Mouse (Mus musculus) brain, embryonic 14.5 days (tissue): ENCODE measurements around the gene Sec23b.

Experiments
- CTCF ChIP-seq: fragments of 200-500 bp; IDR thresholded peaks from 2 replicates; pipeline ENCODE4 v1.5.1; 2012; ENCODE audit warnings: inconsistent platforms, mild to moderate bottlenecking, moderate library complexity, borderline replicate concordance; ENCODE audit not compliant: insufficient read depth, insufficient read length; ENCODE audit errors: extremely low read depth
- POLR2A ChIP-seq: fragments of 200-500 bp; IDR thresholded peaks from 2 replicates; pipeline ENCODE4 v1.6.1; 2012; ENCODE audit warnings: mild to moderate bottlenecking, inconsistent platforms, borderline replicate concordance; ENCODE audit not compliant: poor library complexity, insufficient read depth, insufficient read length, severe bottlenecking; ENCODE audit errors: extremely low read depth

DNA sequence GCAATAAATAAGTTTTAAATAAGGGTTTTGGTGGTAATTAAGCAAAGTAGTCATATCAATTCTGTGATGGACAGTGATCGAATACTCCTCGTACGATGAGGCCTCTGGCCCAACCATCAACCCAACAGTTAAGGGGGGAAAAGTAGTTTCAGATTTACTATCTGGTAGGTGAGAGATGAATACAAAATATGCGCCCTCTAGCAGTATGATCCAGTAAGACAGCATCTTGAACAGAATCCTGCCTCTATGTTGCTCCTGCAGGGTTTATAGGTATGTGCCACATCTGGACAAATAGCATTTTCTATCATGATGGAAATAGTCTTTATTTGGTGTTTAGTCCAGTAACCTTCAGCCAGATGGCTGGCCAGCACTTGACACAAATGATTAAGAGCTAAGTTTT, 14.8 kb upstream of the Sec23b start:
- TF ChIP-seq POLR2A (no peak), CTCF (no peak; the same call in 1 of the 2 replicates)
